10 mouse cellular contexts compared by ENCODE assay signal in genomic region chr4:107002517-107003165, GRCm38 (mm10).
DNase-seq lines count a peak whose midpoint lies in the region; ATAC-seq lines count a peak whose summit lies in the region.
"Had no signal": no experiment of that assay in that cellular context is flagged by ENCODE, and none has a peak within 500 bp of the region (broad histone marks: within the 10 kb centered on the region; RNA-seq: fewer than 3 reads in every experiment).

No protein-coding gene starts in this region.

- H3K4me3 ChIP-seq in limb, embryonic 13.5 days, result no peak overlapping the region

- H3K4me2 ChIP-seq in limb, embryonic 13.5 days (replicated peaks), result no peak overlapping the region

- intact Hi-C loops in heart, postnatal 10 days (cut with DNase I), result no loop called here

- H3K27me3 ChIP-seq in limb, embryonic 13.5 days, result no peaks in the 10 kb centered on the region

- WGBS in limb, embryonic 13.5 days, result 72% methylated on average over 11 of the region's 11 CpGs

- no peaks in the 10 kb centered on the region for H3K9me3 ChIP-seq in limb, embryonic 13.5 days

- peak overlapping the region; percentile 39; the same call in 1 of the 2 replicates for H3K27ac ChIP-seq in limb, embryonic 13.5 days

- H3K36me3 ChIP-seq in limb, embryonic 13.5 days, result peaks cover 18% of the 10 kb centered on the region

- no peak overlapping the region for H3K9ac ChIP-seq in limb, embryonic 13.5 days

- no peak; the same call in 1 of the 2 replicates for ATAC-seq in limb, embryonic 13.5 days (ENCODE audit: low FRiP score, low read depth)

- peaks cover 83% of the 10 kb centered on the region for H3K4me1 ChIP-seq in limb, embryonic 13.5 days

- DNase-seq in kidney, adult 9 months, result peak; percentile 81
- no peak for DNase-seq in kidney, adult 18-20 months
- DNase-seq in brain, adult 2 months (ENCODE audit: low read depth, low spot score), result peak; percentile 90
- peak; percentile 51 to 64 for DNase-seq in cerebellum, postnatal 14 days
- no peak for DNase-seq in heart, postnatal 10 days
- no peak for DNase-seq in heart, adult 8-10 months (ENCODE audit: low spot score)
- DNase-seq: heart, postnatal 14 days; lung, postnatal 14 days; right cerebral cortex, postnatal 14 days had no signal

Comparison
In these comparisons a context has a peak if more than half of its experiments do, and no peak if none do; other contexts are left out.
1. DNase-seq: peak in kidney, adult 9 months (single experiment), brain, adult 2 months (single experiment) and cerebellum, postnatal 14 days (2 of 2); none in kidney, adult 18-20 months (single experiment), heart, postnatal 10 days (0 of 2) and heart, adult 8-10 months (single experiment).